Mouse (Mus musculus): ENCODE results near the gene Slc25a44.

GRCm38 (mm10) chr3:88455588-88456264 lies 30.8 kb upstream of the Slc25a44 start:
- no peak for TF ChIP-seq CTCF (IDR thresholded peaks at IDR 0.05; ENCODE audit: borderline replicate concordance, insufficient read depth, low read depth, low read length)
- no peak for TF ChIP-seq POLR2A (IDR thresholded peaks at IDR 0.05; ENCODE audit: borderline replicate concordance, insufficient read depth, low read length)

Data from cerebellum, adult 2 months (tissue).